In genomic region chrX:103356761-103357236, GRCm38 (mm10) we compare ENCODE assay signal across 10 mouse cellular contexts. TPM values are rescaled to one million over a fixed set of nuclear protein-coding genes. Genes with fewer than 3 reads are reported as not detected.
DNase-seq lines count a peak whose midpoint lies in the region; ATAC-seq and TF ChIP-seq lines count a peak whose summit lies in the region.
"Had no signal": no experiment of that assay in that cellular context is flagged by ENCODE, and none has a peak within 500 bp of the region (broad histone marks: within the 10 kb centered on the region; RNA-seq: fewer than 3 reads in every experiment).

No protein-coding gene starts in this region.

- peak; percentile 3 for DNase-seq in right cerebral cortex, adult 18-20 months
- DNase-seq in right cerebral cortex, postnatal 25 days = no peak
- DNase-seq in forebrain, embryonic 11.5 days (ENCODE audit: low spot score) = no peak
- DNase-seq in midbrain, postnatal 0 days (ENCODE audit: low spot score) = peak; percentile 10
- DNase-seq in adipocyte (ENCODE audit: low spot score) = no peak

- no peaks in the 10 kb centered on the region for H3K36me3 ChIP-seq in erythroblast, embryonic 14.5 days (ENCODE audit: control insufficient read depth)
- H3K36me3 ChIP-seq in forebrain, embryonic 11.5 days (ENCODE audit: control insufficient read depth, insufficient read depth, low read length) = no peaks in the 10 kb centered on the region
- H3K36me3 ChIP-seq in kidney, embryonic 15.5 days = no peaks in the 10 kb centered on the region
- no peaks in the 10 kb centered on the region for H3K36me3 ChIP-seq in midbrain, postnatal 0 days (ENCODE audit: insufficient read depth, low read length)
- H3K36me3 ChIP-seq: G1E had no signal

- peaks cover 9% of the 10 kb centered on the region; the same call in 1 of the 2 replicates for H3K9me3 ChIP-seq in erythroblast, embryonic 14.5 days (ENCODE audit: control insufficient read depth, low read length)
- H3K9me3 ChIP-seq in forebrain, embryonic 11.5 days (ENCODE audit: control insufficient read depth, low read length) = no peaks in the 10 kb centered on the region
- no peaks in the 10 kb centered on the region for H3K9me3 ChIP-seq in kidney, embryonic 15.5 days (replicated peaks)
- no peaks in the 10 kb centered on the region for H3K9me3 ChIP-seq in midbrain, postnatal 0 days (ENCODE audit: low read length)
- H3K9me3 ChIP-seq: G1E had no signal

- no peaks in the 10 kb centered on the region for H3K4me1 ChIP-seq in erythroblast, embryonic 14.5 days (ENCODE audit: control insufficient read depth)
- H3K4me1 ChIP-seq in forebrain, embryonic 11.5 days (replicated peaks; ENCODE audit: control insufficient read depth, insufficient read depth, low read length) = no peaks in the 10 kb centered on the region
- no peaks in the 10 kb centered on the region for H3K4me1 ChIP-seq in kidney, embryonic 15.5 days
- H3K4me1 ChIP-seq in midbrain, postnatal 0 days (ENCODE audit: insufficient read depth, low read length) = no peaks in the 10 kb centered on the region

- H3K4me3 ChIP-seq in erythroblast, embryonic 14.5 days (replicated peaks) = peak overlapping the region; percentile 55
- H3K4me3 ChIP-seq in forebrain, embryonic 11.5 days (ENCODE audit: low read depth, low read length) = peak overlapping the region; percentile 51
- peak overlapping the region; percentile 60 for H3K4me3 ChIP-seq in kidney, embryonic 15.5 days (replicated peaks)
- H3K4me3 ChIP-seq in midbrain, postnatal 0 days (ENCODE audit: low read depth, low read length) = peak overlapping the region; percentile 54

- ATAC-seq in erythroblast, adult 5-6 weeks (replicated peaks; ENCODE audit: low FRiP score, poor library complexity, severe bottlenecking) = no peak
- peak; percentile 84 for ATAC-seq in forebrain, embryonic 11.5 days (replicated peaks; ENCODE audit: low FRiP score)
- peak; percentile 75 for ATAC-seq in kidney, embryonic 15.5 days (replicated peaks; ENCODE audit: low FRiP score)
- ATAC-seq in midbrain, postnatal 0 days (ENCODE audit: low FRiP score) = peak; percentile 74

- TF ChIP-seq CTCF in midbrain, postnatal 0 days (IDR thresholded peaks at IDR 0.05) = no peak

- 6% methylated on average over 24 of the region's 24 CpGs for WGBS in forebrain, embryonic 11.5 days
- WGBS in kidney, embryonic 15.5 days = 14% methylated on average over 24 of the region's 24 CpGs
- WGBS in midbrain, postnatal 0 days = 14% methylated on average over 24 of the region's 24 CpGs

- peak overlapping the region; percentile 63 for H3K9ac ChIP-seq in forebrain, embryonic 11.5 days (ENCODE audit: low read length)
- H3K9ac ChIP-seq in kidney, embryonic 15.5 days = peak overlapping the region; percentile 45
- peak overlapping the region; percentile 81 for H3K9ac ChIP-seq in midbrain, postnatal 0 days (replicated peaks; ENCODE audit: low read length, poor library complexity, severe bottlenecking)

- H3K27ac ChIP-seq in forebrain, embryonic 11.5 days (ENCODE audit: low read depth, low read length) = no peak overlapping the region
- H3K27ac ChIP-seq in kidney, embryonic 15.5 days = no peak overlapping the region
- H3K27ac ChIP-seq in midbrain, postnatal 0 days (ENCODE audit: low read depth, low read length) = peak overlapping the region; percentile 74

- H3K4me2 ChIP-seq in forebrain, embryonic 11.5 days (ENCODE audit: low read depth, low read length, severe bottlenecking) = peak overlapping the region; percentile 39
- H3K4me2 ChIP-seq in kidney, embryonic 15.5 days = peak overlapping the region; percentile 62
- peak overlapping the region; percentile 44 for H3K4me2 ChIP-seq in midbrain, postnatal 0 days (ENCODE audit: low read depth, low read length, poor library complexity, severe bottlenecking)

- peaks cover 54% of the 10 kb centered on the region for H3K27me3 ChIP-seq in erythroblast, embryonic 14.5 days (ENCODE audit: control insufficient read depth)
- peaks cover 33% of the 10 kb centered on the region for H3K27me3 ChIP-seq in forebrain, embryonic 11.5 days (ENCODE audit: control insufficient read depth, insufficient read depth, low read length)
- peaks cover 47% of the 10 kb centered on the region for H3K27me3 ChIP-seq in kidney, embryonic 15.5 days
- peaks cover 20% of the 10 kb centered on the region; the same call in 1 of the 2 replicates for H3K27me3 ChIP-seq in midbrain, postnatal 0 days (ENCODE audit: insufficient read depth, low read length)

RNA-seq across cellular contexts. Expression of gene Chic1, which starts 0.5 kb away (rescaled TPM):
- polyA plus RNA-seq in erythroblast, embryonic 14.5 days (2012) = not detected in 2 replicates
- total RNA-seq in erythroblast, adult 5-6 weeks (2015; ENCODE audit: low replicate concordance) = not detected in 2 replicates
- under 0.01 and 0.09 TPM in 2 replicates for total RNA-seq in erythroblast, adult 5-6 weeks (2017; ENCODE audit: low replicate concordance)
- polyA plus RNA-seq in forebrain, embryonic 11.5 days (2014; fragmentation: Nextera tagmentation; extraction: Ambion mirVana) = 6.1 and 7.4 TPM in 2 replicates
- 3.2 and 3.8 TPM in 2 replicates for polyA plus RNA-seq in kidney, embryonic 15.5 days (2015; fragmentation: Nextera tagmentation; extraction: Ambion mirVana)
- total RNA-seq in midbrain, postnatal 0 days (2014; rRNA removed) = 9.7 and 13.7 TPM in 2 replicates
- 3.3 and 5.1 TPM in 2 replicates for polyA plus RNA-seq in midbrain, postnatal 0 days (2015; fragmentation: Nextera tagmentation; extraction: Ambion mirVana)
- polyA plus RNA-seq: G1E had no signal

RNA-seq across cellular contexts. Expression of gene Cdx4, which starts 35.6 kb away (rescaled TPM):
- polyA plus RNA-seq in erythroblast, embryonic 14.5 days (2012) = not detected in 2 replicates
- total RNA-seq in erythroblast, adult 5-6 weeks (2015; ENCODE audit: low replicate concordance) = not detected in 2 replicates
- not detected in 2 replicates for total RNA-seq in erythroblast, adult 5-6 weeks (2017; ENCODE audit: low replicate concordance)
- not detected in 2 replicates for polyA plus RNA-seq in forebrain, embryonic 11.5 days (2014; fragmentation: Nextera tagmentation; extraction: Ambion mirVana)
- polyA plus RNA-seq in kidney, embryonic 15.5 days (2015; fragmentation: Nextera tagmentation; extraction: Ambion mirVana) = not detected in 2 replicates
- total RNA-seq in midbrain, postnatal 0 days (2014; rRNA removed) = not detected in 2 replicates
- polyA plus RNA-seq in midbrain, postnatal 0 days (2015; fragmentation: Nextera tagmentation; extraction: Ambion mirVana) = not detected in 2 replicates
- total RNA-seq: G1E; gastrocnemius, postnatal 4 days had no signal
- polyA plus RNA-seq: G1E had no signal

RNA-seq across cellular contexts. Expression of gene Tsx, which starts 57.5 kb away (rescaled TPM):
- polyA plus RNA-seq in erythroblast, embryonic 14.5 days (2012) = not detected in 2 replicates
- total RNA-seq in erythroblast, adult 5-6 weeks (2015; ENCODE audit: low replicate concordance) = not detected in 2 replicates
- total RNA-seq in erythroblast, adult 5-6 weeks (2017; ENCODE audit: low replicate concordance) = not detected in 2 replicates
- polyA plus RNA-seq in forebrain, embryonic 11.5 days (2014; fragmentation: Nextera tagmentation; extraction: Ambion mirVana) = 0.35 and 0.40 TPM in 2 replicates
- 0.21 and 0.26 TPM in 2 replicates for polyA plus RNA-seq in kidney, embryonic 15.5 days (2015; fragmentation: Nextera tagmentation; extraction: Ambion mirVana)
- not detected in 2 replicates for total RNA-seq in midbrain, postnatal 0 days (2014; rRNA removed)
- 0.20 and 0.21 TPM in 2 replicates for polyA plus RNA-seq in midbrain, postnatal 0 days (2015; fragmentation: Nextera tagmentation; extraction: Ambion mirVana)
- total RNA-seq: G1E had no signal
- polyA plus RNA-seq: G1E had no signal

Comparison
In these comparisons a context has a peak if more than half of its experiments do, and no peak if none do; other contexts are left out.
1. DNase-seq: peak in right cerebral cortex, adult 18-20 months (single experiment) and midbrain, postnatal 0 days (single experiment); none in right cerebral cortex, postnatal 25 days (single experiment), forebrain, embryonic 11.5 days (single experiment) and adipocyte (single experiment).
2. Peak in every context shown above with its lines, with median percentiles within 50 percentile points of each other: H3K4me3 ChIP-seq, H3K4me2 ChIP-seq and H3K9ac ChIP-seq.